Mouse (Mus musculus): ENCODE measurements at regions not wholly inside any gene's neighbourhood (a gene's known extent, or its start where the extent isn't known, plus 50 kb on each side); places are given as distances from the start of the nearest gene placed in this dataset.

- no peak for DNase-seq (ENCODE audit: extremely low read depth, insufficient read length, low spot score)
Observed at GRCm38 (mm10) chr1:88953516-88953915, 116.7 kb upstream of the Sh3bp4 start.

- no peak for DNase-seq (ENCODE audit: extremely low read depth, insufficient read length, low spot score)
Observed at GRCm38 (mm10) chr1:88954784-88955183, 115.4 kb upstream of the Sh3bp4 start.

- DNase-seq (ENCODE audit: extremely low read depth, insufficient read length, low spot score): no peak
Observed at GRCm38 (mm10) chr1:88957061-88957460, 113.2 kb upstream of the Sh3bp4 start.

- DNase-seq (ENCODE audit: extremely low read depth, insufficient read length, low spot score): no peak
Observed at GRCm38 (mm10) chr1:88959715-88960114, 110.5 kb upstream of the Sh3bp4 start.

- DNase-seq (ENCODE audit: extremely low read depth, insufficient read length, low spot score): no peak
Observed at GRCm38 (mm10) chr1:88960142-88960541, 110.1 kb upstream of the Sh3bp4 start.

GRCm38 (mm10) chr1:88964045-88964747 lies 106.0 kb upstream of the Sh3bp4 start:
- no peak for DNase-seq (ENCODE audit: extremely low read depth, insufficient read length, low spot score)

- DNase-seq (ENCODE audit: extremely low read depth, insufficient read length, low spot score): no peak
Observed at GRCm38 (mm10) chr1:88966416-88966815, 103.8 kb upstream of the Sh3bp4 start.

- peak; percentile 45 for DNase-seq (ENCODE audit: extremely low read depth, insufficient read length, low spot score)
Observed at GRCm38 (mm10) chr1:88968142-88968541, 102.1 kb upstream of the Sh3bp4 start.

- DNase-seq (ENCODE audit: extremely low read depth, insufficient read length, low spot score): no peak
Observed at GRCm38 (mm10) chr1:88969016-88969415, 101.2 kb upstream of the Sh3bp4 start.

- no peak for DNase-seq (ENCODE audit: extremely low read depth, insufficient read length, low spot score)
Observed at GRCm38 (mm10) chr1:88969630-88970029, 100.6 kb upstream of the Sh3bp4 start.

GRCm38 (mm10) chr1:88976101-88976500 lies 94.1 kb upstream of the Sh3bp4 start:
- DNase-seq (ENCODE audit: extremely low read depth, insufficient read length, low spot score): no peak

- peak; percentile 38 for DNase-seq (ENCODE audit: extremely low read depth, insufficient read length, low spot score)
Observed at GRCm38 (mm10) chr1:88988011-88988695, 82.1 kb upstream of the Sh3bp4 start.

GRCm38 (mm10) chr1:88994588-88995331 lies 75.5 kb upstream of the Sh3bp4 start:
- peak; percentile 59 for DNase-seq (ENCODE audit: extremely low read depth, insufficient read length, low spot score)

GRCm38 (mm10) chr1:88995945-88996344 lies 74.3 kb upstream of the Sh3bp4 start:
- DNase-seq (ENCODE audit: extremely low read depth, insufficient read length, low spot score): no peak

GRCm38 (mm10) chr1:88996657-88997056 lies 73.6 kb upstream of the Sh3bp4 start:
- DNase-seq (ENCODE audit: extremely low read depth, insufficient read length, low spot score): no peak

- no peak for DNase-seq (ENCODE audit: extremely low read depth, insufficient read length, low spot score)
Observed at GRCm38 (mm10) chr1:88997847-88998246, 72.4 kb upstream of the Sh3bp4 start.

- DNase-seq (ENCODE audit: extremely low read depth, insufficient read length, low spot score): no peak
Observed at GRCm38 (mm10) chr1:89002326-89002725, 67.9 kb upstream of the Sh3bp4 start.

- no peak for DNase-seq (ENCODE audit: extremely low read depth, insufficient read length, low spot score)
Observed at GRCm38 (mm10) chr1:89003752-89004151, 66.5 kb upstream of the Sh3bp4 start.

- DNase-seq (ENCODE audit: extremely low read depth, insufficient read length, low spot score): no peak
Observed at GRCm38 (mm10) chr1:89007476-89007875, 62.7 kb upstream of the Sh3bp4 start.

- no peak for DNase-seq (ENCODE audit: extremely low read depth, insufficient read length, low spot score)
Observed at GRCm38 (mm10) chr1:89010170-89010569, 60.0 kb upstream of the Sh3bp4 start.

- no peak for DNase-seq (ENCODE audit: extremely low read depth, insufficient read length, low spot score)
Observed at GRCm38 (mm10) chr1:89011454-89011853, 58.8 kb upstream of the Sh3bp4 start.

GRCm38 (mm10) chr1:89015385-89015784 lies 54.8 kb upstream of the Sh3bp4 start:
- DNase-seq (ENCODE audit: extremely low read depth, insufficient read length, low spot score): peak; percentile 52
